Mouse (Mus musculus) adrenal gland, postnatal 25 days (tissue): ENCODE data around the gene Gm3542. TPM values are rescaled to one million over a fixed set of nuclear protein-coding genes. Genes with fewer than 3 reads are reported as not detected.
"Not testable (repeated sequence)": the region's sequence is repeated elsewhere in the genome, so short reads cannot be mapped to it uniquely, and the experiment has no call there.

Experiments
- DNase-seq: peaks from one replicate; pipeline ENCODE4 v3.0.0; 2021; ENCODE audit warnings: mixed read lengths
- long read RNA-seq: library from polyadenylated mRNA; stranded (forward); transcript quantifications from one replicate; pipeline ENCODE4 v2.0.0, GENCODE M21; 2021
- total RNA-seq: library from RNA; stranded (reverse); gene quantifications from 2 replicates; pipeline ENCODE4 v1.2.3, GENCODE M21; 2021

Gene Gm3542
- total RNA-seq: not detected in 2 replicates
- long read RNA-seq: 0 reads

DNA sequence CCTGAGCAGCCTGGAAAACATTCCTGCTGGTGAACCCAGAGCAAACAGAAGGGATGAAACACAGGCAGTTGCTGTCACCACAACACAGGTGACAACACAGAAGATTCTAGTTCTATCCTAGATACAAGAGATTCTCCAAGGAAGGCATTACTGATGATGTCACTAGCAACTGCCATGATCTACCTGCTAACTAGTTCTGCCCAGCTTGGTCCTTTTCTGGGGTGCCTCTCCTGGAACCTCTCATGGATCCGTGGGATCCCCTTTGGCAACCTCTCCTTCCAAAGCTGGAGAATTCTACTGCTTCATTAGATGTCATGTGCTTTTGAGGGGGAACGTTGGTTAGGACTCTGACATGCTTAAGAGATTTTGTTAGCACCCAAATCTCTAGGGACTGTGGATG is at the start of gene Gm3542:
TSS of gene Gm3542 (minus strand) at position 101 of the 400 bp plus-strand sequence.
- DNase-seq: not testable (repeated sequence)

Other genes starting within 250 kb of the Gm3542 start
- gene Gm8279, start 203.4 kb downstream of the Gm3542 start, total RNA-seq: not detected in 2 replicates
- not detected in 2 replicates for gene Gm3317, start 170.4 kb downstream of the Gm3542 start, total RNA-seq
- gene Gm8271, start 149.1 kb downstream of the Gm3542 start, total RNA-seq: not detected in 2 replicates
- not detected in 2 replicates for gene Gm3526, start 74.3 kb downstream of the Gm3542 start, total RNA-seq
- gene Gm3500, start 54.1 kb upstream of the Gm3542 start, total RNA-seq: not detected in 2 replicates
- gene Gm3194, start 120.5 kb upstream of the Gm3542 start, total RNA-seq: 0.73 TPM in 1 of 2 replicates, not detected in the other
- not detected in 2 replicates for gene Gm8246, start 142.9 kb upstream of the Gm3542 start, total RNA-seq
- gene Gm3187, start 149.3 kb upstream of the Gm3542 start, total RNA-seq: not detected in 2 replicates
- gene Gm3488, start 166.7 kb upstream of the Gm3542 start, total RNA-seq: 0.58 TPM in 1 of 2 replicates, not detected in the other
- not detected in 2 replicates for gene Gm3532, start 203.6 kb upstream of the Gm3542 start, total RNA-seq